Mouse (Mus musculus): ENCODE measurements at regions not wholly inside any gene's neighbourhood (a gene's known extent, or its start where the extent isn't known, plus 50 kb on each side); places are given as distances from the start of the nearest gene placed in this dataset.
"Not testable (repeated sequence)": the region's sequence is repeated elsewhere in the genome, so short reads cannot be mapped to it uniquely, and the experiment has no call there.

- CTCF ChIA-PET = not testable (repeated sequence)
Measured at GRCm38 (mm10) chr4:20895081-20895480, 790.7 kb downstream of the Prdm13 start.

DNA sequence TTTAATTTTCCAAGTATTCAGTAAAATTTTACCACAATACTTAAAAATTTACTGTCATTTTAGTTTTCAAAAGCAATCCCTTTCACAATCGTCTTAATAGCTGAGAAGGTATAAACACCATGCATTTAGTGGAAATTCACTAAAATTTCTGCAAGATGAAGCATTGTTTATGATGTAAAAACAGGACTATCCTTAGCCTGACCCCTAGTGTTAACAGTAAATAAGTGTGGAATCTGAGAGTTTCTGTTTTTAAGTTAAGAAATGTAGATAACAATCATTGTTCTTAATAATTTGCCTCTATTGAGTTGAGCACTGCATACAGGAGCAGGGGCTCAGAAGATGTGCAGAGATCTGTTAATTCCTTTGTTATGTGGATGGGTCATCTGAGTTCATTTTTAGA lies 791.9 kb downstream of the Prdm13 start:
- CTCF ChIA-PET = no interaction called here

- CTCF ChIA-PET = no interaction called here
Measured at GRCm38 (mm10) chr4:20860696-20861428, 824.9 kb downstream of the Prdm13 start.

GRCm38 (mm10) chr4:20860066-20860465 lies 825.7 kb downstream of the Prdm13 start:
- CTCF ChIA-PET = interaction anchor here (0.6 kb wide), 1 partner anchor 138 kb away, joined by 5 read pairs; no protein-coding TSS in a partner anchor

DNA sequence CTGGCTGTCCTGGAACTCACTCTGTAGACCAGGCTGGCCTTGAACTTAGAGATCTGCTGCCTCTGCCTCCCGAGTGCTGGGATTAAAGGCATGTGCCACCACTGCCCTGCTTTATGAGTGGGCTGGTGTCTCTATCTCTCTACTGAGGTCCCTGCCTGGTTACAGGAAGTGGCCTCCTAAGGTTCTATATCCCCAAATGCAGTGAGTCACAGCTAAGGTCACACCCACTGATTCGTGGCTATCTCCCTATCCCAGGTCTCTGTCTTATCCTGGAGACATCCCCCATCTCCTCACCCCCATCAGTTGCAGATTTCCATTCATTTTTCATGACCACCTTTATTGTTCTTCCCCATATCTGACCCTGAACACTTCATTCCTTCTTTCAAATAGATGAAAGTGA lies 837.3 kb downstream of the Prdm13 start:
- CTCF ChIA-PET = no interaction called here

- CTCF ChIA-PET = interaction anchor here (0.7 kb wide), 1 partner anchor 1038 kb away, joined by 8 read pairs; no protein-coding TSS in a partner anchor
Measured at GRCm38 (mm10) chr4:20844570-20844969, 841.2 kb downstream of the Prdm13 start.

Measured in spleen, embryonic (tissue).